Mouse (Mus musculus) thymus, adult 18-20 months (tissue): ENCODE measurements around the gene Selenof.

Experiments used
- DNase-seq, 2 experiments: peaks; one replicate each; pipeline ENCODE4 v3.0.0; 2022; ENCODE audit warnings: mixed read lengths in 2 of 2

Gene Selenof

GRCm38 (mm10) chr3:144644202-144644601, 74.1 kb downstream of the Selenof start:
- no peak for DNase-seq
